Mouse (Mus musculus): ENCODE measurements around the gene Klhdc9.

DNA sequence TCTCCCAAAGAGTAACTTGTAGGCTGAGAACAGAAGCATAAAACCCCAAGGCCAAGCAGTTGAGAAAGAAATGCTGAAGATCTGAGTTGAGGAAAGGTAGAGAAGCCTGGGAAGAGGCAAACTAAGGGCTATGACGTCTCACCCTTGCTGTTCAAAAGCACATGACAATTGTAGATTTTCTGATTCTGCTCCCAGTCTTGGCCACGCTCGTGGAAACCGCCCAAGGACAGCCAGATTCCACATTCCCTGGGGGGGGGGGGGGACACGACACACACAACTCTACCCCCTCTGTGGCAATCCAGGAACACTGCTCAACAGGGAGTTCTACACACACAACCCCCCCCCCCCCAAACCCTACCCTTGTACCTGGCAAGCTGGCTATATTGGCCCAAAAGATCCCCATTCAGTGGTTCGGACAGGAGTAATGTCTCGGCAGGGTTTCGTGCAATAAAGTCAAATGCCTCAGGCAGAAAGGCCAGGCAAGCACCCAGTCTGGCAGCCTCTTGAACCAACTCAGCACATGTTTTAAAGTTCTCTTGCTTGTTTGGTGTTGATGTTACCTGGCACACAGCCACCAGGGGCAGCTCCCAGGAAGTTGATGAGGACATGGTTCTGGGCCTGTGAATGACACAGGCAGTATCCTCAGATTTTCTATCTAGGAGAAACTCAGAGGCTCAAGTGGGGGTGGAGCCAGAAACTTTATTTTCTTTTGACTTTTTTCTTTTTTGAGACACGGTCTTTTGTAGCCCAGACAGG, 16.5 kb downstream of the Klhdc9 start:
- TF ChIP-seq CTCF (IDR thresholded peaks at IDR 0.05; ENCODE audit: control insufficient read depth, insufficient read depth, low read length) (no peak), POLR2A (IDR thresholded peaks at IDR 0.05; ENCODE audit: borderline replicate concordance, control insufficient read depth, low read depth, low read length) (no peak)

Measured in bone marrow, adult 2 months (tissue).